Mouse (Mus musculus): ENCODE measurements around the gene Olfr625-ps1. TPM values are rescaled to one million over a fixed set of nuclear protein-coding genes. Genes with fewer than 3 reads are reported as not detected.

Gene Olfr625-ps1
- polyA plus RNA-seq (2012; fragmentation: generic; extraction: Trizol), result not detected

DNA sequence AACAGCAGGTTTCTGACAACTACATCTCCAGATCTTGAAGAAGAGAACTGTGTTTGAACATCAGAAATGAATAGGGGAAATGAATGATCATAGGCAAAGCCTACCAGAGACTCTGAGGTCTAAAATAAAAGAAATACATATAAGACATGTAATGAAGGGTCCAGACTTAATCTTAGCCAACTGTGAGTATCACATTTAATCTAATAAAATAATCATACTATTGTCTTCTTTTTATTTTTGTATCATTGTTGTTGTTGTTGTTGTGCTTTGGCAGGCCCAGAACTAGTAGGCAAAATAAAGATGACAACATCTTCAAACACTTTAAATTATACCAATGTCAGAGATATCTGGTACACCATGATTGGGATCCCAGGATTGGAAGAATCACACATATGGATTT, at the start of gene Olfr625-ps1:
Gene Olfr625-ps1, plus strand, starts transcription at position 301 of the 400 bp plus-strand sequence.
- no peaks in the 10 kb centered on the region for H3K36me3 ChIP-seq (ENCODE audit: control insufficient read depth, insufficient read depth)
- no peak for TF ChIP-seq E2F4 (IDR thresholded peaks at IDR 0.05; ENCODE audit: insufficient read depth)
- TF ChIP-seq MAX (IDR thresholded peaks at IDR 0.05; ENCODE audit: low read depth), result no peak
- TF ChIP-seq MYOD1 (IDR thresholded peaks at IDR 0.05; ENCODE audit: control insufficient read depth in 1 of 3, insufficient read length in 2 of 3, low read depth in 2 of 3), result no peak
- TF ChIP-seq TCF3 (IDR thresholded peaks at IDR 0.05; ENCODE audit: insufficient read length, low read depth), result no peak
- no peak for TF ChIP-seq REST (IDR thresholded peaks at IDR 0.05; ENCODE audit: insufficient read depth, insufficient read length)
- no peak for TF ChIP-seq POLR2A (IDR thresholded peaks at IDR 0.05; ENCODE audit: insufficient read length, low read depth)
- TF ChIP-seq MYOG (IDR thresholded peaks at IDR 0.05; ENCODE audit: control insufficient read depth in 1 of 3, insufficient read depth in 1 of 3, insufficient read length in 2 of 3, low read depth in 2 of 3), result no peak
- TF ChIP-seq USF1 (IDR thresholded peaks at IDR 0.05; ENCODE audit: low read depth), result no peak
- no peak for TF ChIP-seq POLR2AphosphoS2 (IDR thresholded peaks at IDR 0.05; ENCODE audit: insufficient read length, low read depth)
- TF ChIP-seq CEBPB (IDR thresholded peaks at IDR 0.05; ENCODE audit: insufficient read depth, poor library complexity, severe bottlenecking), result no peak
- no peaks in the 10 kb centered on the region for H3K79me2 ChIP-seq (ENCODE audit: control insufficient read depth, insufficient read depth)
- no peak within 1 kb of the TSS for H3K4me2 ChIP-seq (ENCODE audit: low read depth)
- H3K27me3 ChIP-seq (ENCODE audit: control insufficient read depth, insufficient read depth, insufficient read length), result no peaks in the 10 kb centered on the region
- no peak within 1 kb of the TSS for H3K4me3 ChIP-seq
- no peak within 1 kb of the TSS for H3ac ChIP-seq (ENCODE audit: control insufficient read depth, insufficient read length)

DNA sequence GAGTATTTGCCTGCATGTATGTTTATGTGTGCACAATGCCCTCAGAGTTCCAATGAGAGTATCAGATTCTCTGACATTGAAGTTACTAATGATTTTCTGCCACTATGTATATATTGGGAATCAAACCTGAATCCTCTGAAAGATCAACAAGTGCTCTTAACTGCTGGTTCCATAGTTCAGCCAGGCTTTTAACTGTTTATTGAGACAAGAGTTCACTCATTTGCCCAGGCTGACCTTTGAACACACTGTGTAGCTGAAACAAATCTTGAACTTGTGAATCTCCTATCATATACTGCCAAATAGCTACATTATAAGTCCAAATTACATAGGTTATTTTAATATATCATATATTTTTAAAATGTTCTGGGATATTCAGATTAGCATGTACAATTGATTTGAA, 45.7 kb upstream of the Olfr625-ps1 start:
- Histone ChIP-seq H3K79me2 (ENCODE audit: control insufficient read depth, insufficient read depth) (no peaks in the 10 kb centered on the region), H3K27me3 (ENCODE audit: control insufficient read depth, insufficient read depth, insufficient read length) (no peaks in the 10 kb centered on the region)
- TF ChIP-seq SRF (IDR thresholded peaks at IDR 0.05; ENCODE audit: control insufficient read depth, insufficient read length, low read depth) (no peak), POLR2A (IDR thresholded peaks at IDR 0.05; ENCODE audit: insufficient read length, low read depth) (no peak), CEBPB (IDR thresholded peaks at IDR 0.05; ENCODE audit: insufficient read depth, poor library complexity, severe bottlenecking) (no peak), REST (IDR thresholded peaks at IDR 0.05; ENCODE audit: insufficient read depth, insufficient read length) (no peak), MAX (IDR thresholded peaks at IDR 0.05; ENCODE audit: low read depth) (no peak)

DNA sequence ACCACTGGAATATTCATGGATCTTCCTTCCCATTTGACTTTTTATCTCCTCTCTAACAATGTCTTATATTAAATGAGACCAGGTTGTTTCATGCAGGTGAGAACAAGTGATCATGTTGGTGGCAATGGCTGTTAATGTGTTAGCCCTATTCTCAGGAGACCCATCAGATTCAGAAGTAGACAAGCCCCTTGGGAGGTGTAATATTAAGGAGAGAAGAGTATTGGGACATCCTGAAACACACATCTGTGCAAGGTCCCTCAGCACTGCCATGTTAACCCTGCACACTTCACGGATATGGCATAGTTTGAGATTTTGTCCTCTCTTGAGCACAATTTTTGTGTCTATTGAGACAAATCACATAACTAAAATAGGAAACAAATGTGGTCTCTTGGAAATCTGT, 39.9 kb upstream of the Olfr625-ps1 start, which contains the start of gene Olfr622:
Gene Olfr622, minus strand, starts transcription at position 101 of the 400 bp plus-strand sequence.
- no peak within 1 kb of the TSS for H3ac ChIP-seq (ENCODE audit: control insufficient read depth, insufficient read length)
- H3K27me3 ChIP-seq (ENCODE audit: control insufficient read depth, insufficient read depth, insufficient read length), result no peaks in the 10 kb centered on the region
- no peak for TF ChIP-seq CEBPB (IDR thresholded peaks at IDR 0.05; ENCODE audit: insufficient read depth, poor library complexity, severe bottlenecking)
- no peak for TF ChIP-seq USF1 (IDR thresholded peaks at IDR 0.05; ENCODE audit: low read depth)
- TF ChIP-seq POLR2AphosphoS2 (IDR thresholded peaks at IDR 0.05; ENCODE audit: insufficient read length, low read depth), result no peak
- no peak for TF ChIP-seq TCF12 (IDR thresholded peaks at IDR 0.05; ENCODE audit: insufficient read depth, poor library complexity, severe bottlenecking)
- no peak for TF ChIP-seq MYOD1 (IDR thresholded peaks at IDR 0.05; ENCODE audit: control insufficient read depth in 1 of 3, insufficient read length in 2 of 3, low read depth in 2 of 3)
- TF ChIP-seq POLR2A (IDR thresholded peaks at IDR 0.05; ENCODE audit: insufficient read length, low read depth), result no peak
- H3K4me3 ChIP-seq, result no peak within 1 kb of the TSS
- no peak within 1 kb of the TSS for H3K4me2 ChIP-seq (ENCODE audit: low read depth)
- H3K79me2 ChIP-seq (ENCODE audit: control insufficient read depth, insufficient read depth), result no peaks in the 10 kb centered on the region
- H3K36me3 ChIP-seq (ENCODE audit: control insufficient read depth, insufficient read depth), result no peaks in the 10 kb centered on the region

More for the DNA sequence above, 45.7 kb upstream of the Olfr625-ps1 start:
- Histone ChIP-seq H3K4me3 (no peak overlapping the region), H3K4me2 (ENCODE audit: low read depth) (no peak overlapping the region), H3ac (ENCODE audit: control insufficient read depth, insufficient read length) (no peak overlapping the region), H3K36me3 (ENCODE audit: control insufficient read depth, insufficient read depth) (no peaks in the 10 kb centered on the region)

DNA sequence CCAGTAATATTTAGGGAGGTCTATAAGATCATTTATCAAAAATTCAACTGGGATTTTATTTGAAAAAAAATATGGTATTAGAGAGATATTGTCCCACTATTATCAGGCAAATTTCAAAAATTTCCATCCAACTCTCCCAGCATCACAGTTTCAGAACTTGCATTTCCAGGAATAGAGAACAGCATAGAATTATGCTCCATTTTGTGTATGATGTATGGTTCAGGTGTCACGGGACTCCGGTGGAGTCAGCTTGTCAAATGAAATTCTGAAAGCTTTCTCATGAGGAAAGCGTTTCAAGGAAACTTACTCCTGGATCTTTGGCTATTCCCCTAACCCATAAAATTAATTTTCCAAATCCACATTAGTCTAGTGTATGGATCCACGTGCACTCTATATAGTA, 38.5 kb upstream of the Olfr625-ps1 start:
- no peak for TF ChIP-seq MAX (IDR thresholded peaks at IDR 0.05; ENCODE audit: low read depth)
- no peak for TF ChIP-seq TCF12 (IDR thresholded peaks at IDR 0.05; ENCODE audit: insufficient read depth, poor library complexity, severe bottlenecking)
- no peak for TF ChIP-seq CEBPB (IDR thresholded peaks at IDR 0.05; ENCODE audit: insufficient read depth, poor library complexity, severe bottlenecking)
- TF ChIP-seq E2F4 (IDR thresholded peaks at IDR 0.05; ENCODE audit: insufficient read depth), result no peak
- TF ChIP-seq REST (IDR thresholded peaks at IDR 0.05; ENCODE audit: insufficient read depth, insufficient read length), result no peak
- no peak for TF ChIP-seq POLR2A (IDR thresholded peaks at IDR 0.05; ENCODE audit: insufficient read length, low read depth)
- no peak for TF ChIP-seq TCF3 (IDR thresholded peaks at IDR 0.05; ENCODE audit: insufficient read length, low read depth)
- no peak overlapping the region for H3K4me3 ChIP-seq
- H3K4me2 ChIP-seq (ENCODE audit: low read depth), result no peak overlapping the region
- no peaks in the 10 kb centered on the region for H3K79me2 ChIP-seq (ENCODE audit: control insufficient read depth, insufficient read depth)
- H3K27me3 ChIP-seq (ENCODE audit: control insufficient read depth, insufficient read depth, insufficient read length), result no peaks in the 10 kb centered on the region
- H3ac ChIP-seq (ENCODE audit: control insufficient read depth, insufficient read length), result no peak overlapping the region
- no peaks in the 10 kb centered on the region for H3K36me3 ChIP-seq (ENCODE audit: control insufficient read depth, insufficient read depth)

DNA sequence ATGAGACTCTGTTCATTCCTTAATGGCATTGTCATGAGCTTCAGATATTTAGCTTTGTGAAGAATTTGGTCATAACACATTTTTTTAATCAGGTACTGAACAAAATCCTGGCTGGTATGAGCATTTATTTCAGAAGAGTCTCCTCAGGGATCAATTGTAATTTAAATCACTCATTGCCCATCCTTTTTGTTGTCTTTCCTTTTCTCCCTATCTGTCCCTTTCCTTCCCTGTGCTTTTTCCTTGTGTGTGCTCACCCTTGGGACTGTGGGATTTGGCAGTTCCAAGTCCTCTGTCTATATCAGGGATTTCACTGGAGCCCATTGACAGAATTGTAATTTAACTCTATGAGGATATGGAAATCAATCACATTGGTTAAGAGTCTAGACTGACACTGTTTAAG, 18.9 kb upstream of the Olfr625-ps1 start, which contains the start of gene Olfr623:
Gene Olfr623, minus strand, starts transcription at position 101 of the 400 bp plus-strand sequence.
- no peak within 1 kb of the TSS for H3ac ChIP-seq (ENCODE audit: control insufficient read depth, insufficient read length)
- H3K27me3 ChIP-seq (ENCODE audit: control insufficient read depth, insufficient read depth, insufficient read length), result no peaks in the 10 kb centered on the region
- H3K79me2 ChIP-seq (ENCODE audit: control insufficient read depth, insufficient read depth), result no peaks in the 10 kb centered on the region
- no peaks in the 10 kb centered on the region for H3K36me3 ChIP-seq (ENCODE audit: control insufficient read depth, insufficient read depth)
- H3K4me2 ChIP-seq (ENCODE audit: low read depth), result no peak within 1 kb of the TSS
- TF ChIP-seq MAX (IDR thresholded peaks at IDR 0.05; ENCODE audit: low read depth) (no peak), E2F4 (IDR thresholded peaks at IDR 0.05; ENCODE audit: insufficient read depth) (no peak), POLR2A (IDR thresholded peaks at IDR 0.05; ENCODE audit: insufficient read length, low read depth) (no peak), USF1 (IDR thresholded peaks at IDR 0.05; ENCODE audit: low read depth) (no peak), POLR2AphosphoS2 (IDR thresholded peaks at IDR 0.05; ENCODE audit: insufficient read length, low read depth) (no peak), REST (IDR thresholded peaks at IDR 0.05; ENCODE audit: insufficient read depth, insufficient read length) (no peak), SRF (IDR thresholded peaks at IDR 0.05; ENCODE audit: control insufficient read depth, insufficient read length, low read depth) (no peak), MYOG (IDR thresholded peaks at IDR 0.05; ENCODE audit: control insufficient read depth in 1 of 3, insufficient read depth in 1 of 3, insufficient read length in 2 of 3, low read depth in 2 of 3) (no peak), TCF3 (IDR thresholded peaks at IDR 0.05; ENCODE audit: insufficient read length, low read depth) (no peak), TCF12 (IDR thresholded peaks at IDR 0.05; ENCODE audit: insufficient read depth, poor library complexity, severe bottlenecking) (no peak), MYOD1 (IDR thresholded peaks at IDR 0.05; ENCODE audit: control insufficient read depth in 1 of 3, insufficient read length in 2 of 3, low read depth in 2 of 3) (no peak), CEBPB (IDR thresholded peaks at IDR 0.05; ENCODE audit: insufficient read depth, poor library complexity, severe bottlenecking) (no peak)
- no peak within 1 kb of the TSS for H3K4me3 ChIP-seq
